Mouse (Mus musculus): ENCODE results near the gene Sugct.

- TF ChIP-seq CTCF (IDR thresholded peaks at IDR 0.05; ENCODE audit: extremely low read depth, insufficient read depth, insufficient read length, insufficient replicate concordance) (no peak), POLR2A (IDR thresholded peaks at IDR 0.05; ENCODE audit: low read depth, low read length) (no peak)
These were observed 91.6 kb downstream of the Sugct start for GRCm38 (mm10) chr13:17603756-17604155.

All from spleen, adult 2 months (tissue).